Mouse (Mus musculus) intestine, embryonic 16.5 days (tissue): ENCODE results near the gene S1pr1. TPM values are rescaled to one million over a fixed set of nuclear protein-coding genes. Genes with fewer than 3 reads are reported as not detected.

ENCODE experiments used
- ATAC-seq: fragments of 200-750 bp; cut with Nextera tagmentation; 2 replicates; pipeline ENCODE4 v1.8.0; 2017; ENCODE audit warnings: moderate TSS enrichment, moderate library complexity
- H3K27ac ChIP-seq: fragments of 300-500 bp; sonication (generic); 2 replicates; pipeline ENCODE4 v1.5.1; 2014; ENCODE audit warnings: mild to moderate bottlenecking, low read length
- H3K27me3 ChIP-seq: fragments of 300-500 bp; sonication (generic); replicated peaks from 2 replicates; pipeline ENCODE4 v1.6.1; 2014; ENCODE audit warnings: low read length, control low read depth, mixed read lengths; ENCODE audit not compliant: control insufficient read depth, insufficient read depth
- H3K36me3 ChIP-seq: fragments of 300-500 bp; sonication (generic); 2 replicates; pipeline ENCODE4 v1.6.1; 2014; ENCODE audit warnings: low read length, control low read depth; ENCODE audit not compliant: control insufficient read depth, insufficient read depth
- H3K4me1 ChIP-seq: fragments of 300-500 bp; sonication (generic); 2 replicates; pipeline ENCODE4 v1.6.1; 2014; ENCODE audit warnings: low read length, control low read depth, mixed read lengths; ENCODE audit not compliant: control insufficient read depth, insufficient read depth
- H3K4me2 ChIP-seq: fragments of 300-500 bp; sonication (generic); 2 replicates; pipeline ENCODE4 v1.6.1; 2014; ENCODE audit warnings: low read depth, low read length, control low read depth
- H3K4me3 ChIP-seq: fragments of 300-500 bp; sonication (generic); 2 replicates; pipeline ENCODE4 v1.5.1; 2014; ENCODE audit warnings: mild to moderate bottlenecking, low read length
- H3K9ac ChIP-seq: fragments of 300-500 bp; sonication (generic); 2 replicates; pipeline ENCODE4 v1.6.1; 2014; ENCODE audit warnings: low read depth, low read length
- H3K9me3 ChIP-seq: fragments of 300-500 bp; sonication (generic); 2 replicates; pipeline ENCODE4 v1.6.1; 2016; ENCODE audit warnings: low read length, control low read depth; ENCODE audit not compliant: control insufficient read depth
- WGBS: fragments of 180-500 bp; shearing (Covaris S2); extraction: QIAGEN DNeasy Blood & Tissue Kit; methylation state at CpG from one replicate; pipeline ENCODE4 v1.1.7; 2014; 5-methylcytosine and 5-hydroxymethylcytosine counted together
- polyA plus RNA-seq: library from polyadenylated mRNA; unstranded; fragments of >200 nt; fragmentation: Nextera tagmentation; extraction: Ambion mirVana; gene quantifications from 2 replicates; pipeline ENCODE4 v1.2.1, GENCODE M21; 2015

S1pr1 gene
- polyA plus RNA-seq, 1 experiment from 2014 or later = 14.3 TPM

GRCm38 (mm10) chr3:115745088-115745487 is 30.2 kb upstream of the S1pr1 start:
- WGBS = 89% methylated on average over 11 of the region's 11 CpGs

GRCm38 (mm10) chr3:115738524-115738923 is 23.7 kb upstream of the S1pr1 start:
- H3K4me3 ChIP-seq = no peak overlapping the region
- H3K36me3 ChIP-seq = no peaks in the 10 kb centered on the region
- no peaks in the 10 kb centered on the region for H3K9me3 ChIP-seq
- no peak for ATAC-seq
- H3K27me3 ChIP-seq = no peaks in the 10 kb centered on the region
- no peak overlapping the region for H3K9ac ChIP-seq
- no peaks in the 10 kb centered on the region for H3K4me1 ChIP-seq
- 42% methylated on average over 2 of the region's 2 CpGs for WGBS
- no peak overlapping the region for H3K27ac ChIP-seq
- no peak overlapping the region for H3K4me2 ChIP-seq

More at GRCm38 (mm10) chr3:115745088-115745487, 30.2 kb upstream of the S1pr1 start:
- H3K36me3 ChIP-seq = no peaks in the 10 kb centered on the region
- no peak overlapping the region for H3K4me3 ChIP-seq
- H3K9me3 ChIP-seq = no peaks in the 10 kb centered on the region
- H3K27ac ChIP-seq = no peak overlapping the region
- no peaks in the 10 kb centered on the region for H3K4me1 ChIP-seq
- H3K27me3 ChIP-seq = no peaks in the 10 kb centered on the region
- ATAC-seq = no peak
- no peak overlapping the region for H3K4me2 ChIP-seq
- H3K9ac ChIP-seq = no peak overlapping the region

- H3K27me3 ChIP-seq = no peaks in the 10 kb centered on the region
- H3K4me3 ChIP-seq = no peak overlapping the region
- no peaks in the 10 kb centered on the region for H3K9me3 ChIP-seq
- WGBS = 66% methylated on average over 11 of the region's 11 CpGs
- no peaks in the 10 kb centered on the region for H3K4me1 ChIP-seq
- ATAC-seq = no peak
- H3K27ac ChIP-seq = no peak overlapping the region
- no peak overlapping the region for H3K9ac ChIP-seq
- H3K36me3 ChIP-seq = no peaks in the 10 kb centered on the region
- H3K4me2 ChIP-seq = no peak overlapping the region
These were observed 23.0 kb upstream of the S1pr1 start for GRCm38 (mm10) chr3:115737785-115738318.

GRCm38 (mm10) chr3:115735540-115735939 is 20.7 kb upstream of the S1pr1 start:
- H3K36me3 ChIP-seq = no peaks in the 10 kb centered on the region
- H3K9ac ChIP-seq = no peak overlapping the region
- no peaks in the 10 kb centered on the region for H3K9me3 ChIP-seq
- 75% methylated on average over 3 of the region's 3 CpGs for WGBS
- no peaks in the 10 kb centered on the region for H3K4me1 ChIP-seq
- no peak overlapping the region for H3K4me3 ChIP-seq
- no peak overlapping the region for H3K27ac ChIP-seq
- no peaks in the 10 kb centered on the region for H3K27me3 ChIP-seq
- no peak for ATAC-seq
- H3K4me2 ChIP-seq = no peak overlapping the region

- H3K9ac ChIP-seq = no peak overlapping the region
- H3K4me2 ChIP-seq = no peak overlapping the region
- H3K4me3 ChIP-seq = no peak overlapping the region
- no peak overlapping the region for H3K27ac ChIP-seq
- no peak for ATAC-seq
- no peaks in the 10 kb centered on the region for H3K4me1 ChIP-seq
- H3K36me3 ChIP-seq = no peaks in the 10 kb centered on the region
- 65% methylated on average over 3 of the region's 3 CpGs for WGBS
- no peaks in the 10 kb centered on the region for H3K27me3 ChIP-seq
- no peaks in the 10 kb centered on the region for H3K9me3 ChIP-seq
These were observed 20.0 kb upstream of the S1pr1 start for GRCm38 (mm10) chr3:115734841-115735240.

GRCm38 (mm10) chr3:115730336-115730735 is 15.5 kb upstream of the S1pr1 start:
- no peaks in the 10 kb centered on the region for H3K36me3 ChIP-seq
- no peak for ATAC-seq
- no peak overlapping the region for H3K27ac ChIP-seq
- H3K9ac ChIP-seq = no peak overlapping the region
- no peaks in the 10 kb centered on the region for H3K27me3 ChIP-seq
- no peaks in the 10 kb centered on the region for H3K4me1 ChIP-seq
- WGBS = 87% methylated on average over 7 of the region's 7 CpGs
- no peak overlapping the region for H3K4me2 ChIP-seq
- no peaks in the 10 kb centered on the region for H3K9me3 ChIP-seq
- no peak overlapping the region for H3K4me3 ChIP-seq

GRCm38 (mm10) chr3:115729187-115729586 is 14.3 kb upstream of the S1pr1 start:
- Histone ChIP-seq H3K4me1 (no peaks in the 10 kb centered on the region), H3K27me3 (no peaks in the 10 kb centered on the region), H3K4me2 (no peak overlapping the region), H3K9me3 (no peaks in the 10 kb centered on the region), H3K9ac (no peak overlapping the region), H3K27ac (no peak overlapping the region), H3K36me3 (no peaks in the 10 kb centered on the region), H3K4me3 (no peak overlapping the region)
- no peak for ATAC-seq
- 51% methylated on average over 7 of the region's 7 CpGs for WGBS

- Histone ChIP-seq H3K27ac (no peak overlapping the region), H3K9ac (no peak overlapping the region), H3K4me3 (no peak overlapping the region), H3K9me3 (no peaks in the 10 kb centered on the region), H3K4me1 (no peaks in the 10 kb centered on the region), H3K27me3 (no peaks in the 10 kb centered on the region), H3K36me3 (no peaks in the 10 kb centered on the region), H3K4me2 (no peak overlapping the region)
- ATAC-seq = no peak
- 69% methylated on average over 3 of the region's 3 CpGs for WGBS
These were observed 13.3 kb upstream of the S1pr1 start for GRCm38 (mm10) chr3:115728211-115728610.

- Histone ChIP-seq H3K36me3 (no peaks in the 10 kb centered on the region), H3K4me1 (peaks cover 6% of the 10 kb centered on the region; the same call in 1 of the 2 replicates), H3K9ac (no peak overlapping the region), H3K27me3 (no peaks in the 10 kb centered on the region), H3K27ac (no peak overlapping the region), H3K4me3 (no peak overlapping the region), H3K9me3 (no peaks in the 10 kb centered on the region), H3K4me2 (no peak overlapping the region)
- no peak for ATAC-seq
- WGBS = 67% methylated on average over 6 of the region's 6 CpGs
These were observed 4.0 kb upstream of the S1pr1 start for GRCm38 (mm10) chr3:115718886-115719285.

GRCm38 (mm10) chr3:115715900-115716515 is 1.1 kb upstream of the S1pr1 start:
- Histone ChIP-seq H3K27me3 (no peaks in the 10 kb centered on the region), H3K9ac (peak overlapping the region; percentile 65; the same call in 1 of the 2 replicates), H3K36me3 (no peaks in the 10 kb centered on the region), H3K9me3 (no peaks in the 10 kb centered on the region), H3K4me2 (peak overlapping the region; percentile 93), H3K4me1 (peaks cover 13% of the 10 kb centered on the region; the same call in 1 of the 2 replicates), H3K27ac (no peak overlapping the region), H3K4me3 (peak overlapping the region; percentile 67)
- no peak for ATAC-seq
- 84% methylated on average over 3 of the region's 3 CpGs for whole genome bisulfite sequencing
